Comparison of ENCODE assay signal across 22 mouse cellular contexts in the genomic region with DNA sequence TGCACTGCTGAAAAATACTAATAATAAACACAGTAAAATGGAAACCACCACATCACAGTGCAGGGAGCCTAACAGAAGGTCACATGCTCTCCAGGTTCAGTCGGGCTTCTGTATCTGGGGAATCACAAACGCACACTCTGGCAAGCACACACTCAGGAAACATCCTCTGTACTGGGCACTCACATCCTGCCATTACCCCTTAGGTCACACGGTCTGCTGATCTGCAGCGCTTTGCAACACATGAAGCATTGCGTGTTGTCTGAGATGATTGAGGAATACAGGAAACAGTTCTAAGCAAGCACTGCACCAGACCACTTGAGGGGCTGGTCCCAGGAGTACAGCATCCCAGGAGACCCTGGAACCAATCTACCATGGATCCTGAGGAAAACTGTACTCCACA. TPM values are rescaled to one million over a fixed set of nuclear protein-coding genes. Genes with fewer than 3 reads are reported as not detected.
DNase-seq lines count a peak whose midpoint lies in the region; ATAC-seq and TF ChIP-seq lines count a peak whose summit lies in the region.
"Had no signal": no experiment of that assay in that cellular context is flagged by ENCODE, and none has a peak within 500 bp of the region (broad histone marks: within the 10 kb centered on the region; RNA-seq: fewer than 3 reads in every experiment).

No protein-coding gene starts in this region.

- H3K9ac ChIP-seq in liver, embryonic 15.5 days = no peak overlapping the region
- no peak overlapping the region for H3K9ac ChIP-seq in liver, postnatal 0 days (replicated peaks)
- H3K9ac ChIP-seq: forebrain, embryonic 13.5 days; forebrain, postnatal 0 days; hindbrain, embryonic 14.5 days had no signal

- H3K9me3 ChIP-seq in liver, embryonic 15.5 days (replicated peaks) = no peaks in the 10 kb centered on the region
- H3K9me3 ChIP-seq in liver, postnatal 0 days (ENCODE audit: low read length) = no peaks in the 10 kb centered on the region
- H3K9me3 ChIP-seq: embryonic facial prominence, embryonic 10.5 days; forebrain, embryonic 13.5 days; G1E; heart, embryonic 10.5 days had no signal

- H3K4me1 ChIP-seq in liver, embryonic 15.5 days (replicated peaks) = peaks cover 30% of the 10 kb centered on the region
- peaks cover 34% of the 10 kb centered on the region for H3K4me1 ChIP-seq in liver, postnatal 0 days (ENCODE audit: insufficient read depth)

- H3K27ac ChIP-seq in liver, embryonic 15.5 days (replicated peaks) = 0 out of 2 replicates have a peak overlapping the region, but pooled peaks have one; percentile 29
- no peak overlapping the region for H3K27ac ChIP-seq in liver, postnatal 0 days (ENCODE audit: low read depth)
- H3K27ac ChIP-seq: embryonic facial prominence, embryonic 10.5 days; forebrain, embryonic 13.5 days; heart, embryonic 10.5 days; hindbrain, embryonic 14.5 days had no signal

- H3K4me2 ChIP-seq in liver, embryonic 15.5 days = no peak overlapping the region
- no peak overlapping the region for H3K4me2 ChIP-seq in liver, postnatal 0 days (ENCODE audit: low read depth, low read length)
- H3K4me2 ChIP-seq: forebrain, embryonic 13.5 days; hindbrain, embryonic 14.5 days had no signal

- WGBS in liver, embryonic 15.5 days (ENCODE audit: insufficient replicate concordance) = 70% methylated on average over 5 of the region's 5 CpGs
- WGBS in liver, postnatal 0 days (ENCODE audit: insufficient replicate concordance) = 53% methylated on average over 5 of the region's 5 CpGs

- H3K36me3 ChIP-seq in liver, embryonic 15.5 days (replicated peaks) = peaks cover 64% of the 10 kb centered on the region
- peaks cover 35% of the 10 kb centered on the region for H3K36me3 ChIP-seq in liver, postnatal 0 days (replicated peaks; ENCODE audit: insufficient read depth, low read length)
- peaks cover 10% of the 10 kb centered on the region for H3K36me3 ChIP-seq in splenic B cell, adult 2 months (ENCODE audit: control insufficient read depth, insufficient read depth, low read length, poor library complexity, severe bottlenecking)

- H3K27me3 ChIP-seq in liver, embryonic 15.5 days = no peaks in the 10 kb centered on the region
- H3K27me3 ChIP-seq in liver, postnatal 0 days (ENCODE audit: insufficient read depth, low read length) = no peaks in the 10 kb centered on the region
- no peaks in the 10 kb centered on the region for H3K27me3 ChIP-seq in splenic B cell, adult 2 months (ENCODE audit: control insufficient read depth, insufficient read depth, low read length, poor library complexity, severe bottlenecking)
- H3K27me3 ChIP-seq: forebrain, embryonic 13.5 days had no signal

- no peak for DNase-seq in liver
- peak; percentile 26 for DNase-seq in lung, postnatal 36 days
- no peak for DNase-seq in lung, postnatal 25 days (ENCODE audit: low spot score)
- DNase-seq in liver, postnatal 0 days = no peak
- peak; percentile 79 for DNase-seq in splenic B cell, adult 2 months (ENCODE audit: low read depth, low spot score)
- DNase-seq in gastrocnemius, postnatal 4 days (ENCODE audit: low spot score in 2 of 2) = no peak
- no peak for DNase-seq in heart, adult 18-20 months
- DNase-seq: adrenal gland, adult 8-10 months; adrenal gland, postnatal 36 days; cerebellum, adult 2 months; cerebellum, postnatal 10 days; forebrain, postnatal 0 days; gastrocnemius, postnatal 14 days; heart, adult 11 months; heart, postnatal 10 days; heart, postnatal 4 days had no signal

- no peak overlapping the region for H3K4me3 ChIP-seq in liver, embryonic 15.5 days (replicated peaks)
- H3K4me3 ChIP-seq in liver, postnatal 0 days (ENCODE audit: low read depth, low read length) = no peak overlapping the region
- H3K4me3 ChIP-seq: embryonic facial prominence, embryonic 10.5 days; forebrain, embryonic 13.5 days; heart, embryonic 10.5 days had no signal

- no peak for TF ChIP-seq EP300 in liver, postnatal 0 days (IDR thresholded peaks at IDR 0.05; ENCODE audit: low read depth)

- ATAC-seq in liver, embryonic 15.5 days (ENCODE audit: insufficient read depth) = no peak
- peak; percentile 20; the same call in 1 of the 2 replicates for ATAC-seq in liver, postnatal 0 days
- ATAC-seq: forebrain, embryonic 13.5 days; forebrain, postnatal 0 days had no signal

- no peak for TF ChIP-seq CTCF in liver, postnatal 0 days (IDR thresholded peaks at IDR 0.05; ENCODE audit: low read depth)

RNA-seq across cellular contexts. Expression of gene Nup210, which starts 16.0 kb away (rescaled TPM):
- 32.0 and 37.1 TPM in 2 replicates for polyA plus RNA-seq in liver, embryonic 15.5 days (2015; fragmentation: Nextera tagmentation; extraction: Ambion mirVana)
- 8.5 and 11.8 TPM in 2 replicates for polyA plus RNA-seq in liver, postnatal 0 days (2015; fragmentation: Nextera tagmentation; extraction: Ambion mirVana)
- total RNA-seq in gastrocnemius, postnatal 4 days (2021) = 10 to 100 TPM; 29.9 to 34.0 TPM
- total RNA-seq in heart, adult 18-20 months (2021) = 1 to 10 TPM; 2.6 to 6.9 TPM

RNA-seq across cellular contexts. Expression of gene Hdac11, which starts 55.8 kb away (rescaled TPM):
- polyA plus RNA-seq in liver, embryonic 15.5 days (2015; fragmentation: Nextera tagmentation; extraction: Ambion mirVana) = 5.6 and 5.9 TPM in 2 replicates
- polyA plus RNA-seq in liver, postnatal 0 days (2015; fragmentation: Nextera tagmentation; extraction: Ambion mirVana) = 3.4 and 4.6 TPM in 2 replicates
- 10 to 100 TPM; 25.0 to 25.1 TPM for total RNA-seq in gastrocnemius, postnatal 4 days (2021)
- 10 to 100 TPM; 20.9 to 21.3 TPM for total RNA-seq in heart, adult 18-20 months (2021)

Comparison
In these comparisons a context has a peak if more than half of its experiments do, and no peak if none do; other contexts are left out.
1. DNase-seq: peak in lung, postnatal 36 days (single experiment) and splenic B cell, adult 2 months (single experiment); none in liver (single experiment), lung, postnatal 25 days (single experiment), liver, postnatal 0 days (single experiment), gastrocnemius, postnatal 4 days (0 of 2) and heart, adult 18-20 months (0 of 2).